Mouse (Mus musculus) forebrain, embryonic 15.5 days (tissue): ENCODE data around the gene Aldoc. TPM values are rescaled to one million over a fixed set of nuclear protein-coding genes. Genes with fewer than 3 reads are reported as not detected.

Experiments
- ATAC-seq: fragments of 200-750 bp; cut with Nextera tagmentation; replicated peaks from 2 replicates; pipeline ENCODE4 v1.8.0; 2017; ENCODE audit warnings: mild to moderate bottlenecking, moderate TSS enrichment, moderate library complexity
- H3K27ac ChIP-seq: fragments of 300-500 bp; sonication (generic); replicated peaks from 2 replicates; pipeline ENCODE4 v1.5.1; 2015; ENCODE audit warnings: mild to moderate bottlenecking, inconsistent platforms
- H3K27me3 ChIP-seq: fragments of 300-500 bp; sonication (generic); 2 replicates; pipeline ENCODE4 v1.6.1; 2015; ENCODE audit warnings: inconsistent platforms
- H3K36me3 ChIP-seq: fragments of 300-500 bp; sonication (generic); 2 replicates; pipeline ENCODE4 v1.6.1; 2015; ENCODE audit warnings: mild to moderate bottlenecking, inconsistent platforms
- H3K4me1 ChIP-seq: fragments of 300-500 bp; sonication (generic); 2 replicates; pipeline ENCODE4 v1.6.1; 2015; ENCODE audit warnings: inconsistent platforms
- H3K4me2 ChIP-seq: fragments of 300-500 bp; sonication (generic); replicated peaks from 2 replicates; pipeline ENCODE4 v1.6.1; 2015; ENCODE audit warnings: mild to moderate bottlenecking, inconsistent platforms
- H3K4me3 ChIP-seq: fragments of 300-500 bp; sonication (generic); 2 replicates; pipeline ENCODE4 v1.5.1; 2015; ENCODE audit warnings: mild to moderate bottlenecking, inconsistent platforms
- H3K9ac ChIP-seq: fragments of 300-500 bp; sonication (generic); replicated peaks from 2 replicates; pipeline ENCODE4 v1.6.1; 2015; ENCODE audit warnings: mild to moderate bottlenecking, inconsistent platforms
- H3K9me3 ChIP-seq: fragments of 300-500 bp; sonication (generic); 2 replicates; pipeline ENCODE4 v1.6.1; 2016; ENCODE audit warnings: inconsistent platforms
- WGBS: fragments of 180-500 bp; shearing (Covaris S2); methylation state at CpG from one replicate; pipeline ENCODE4 v1.1.7; 2015; ENCODE audit warnings: mixed read lengths; 5-methylcytosine and 5-hydroxymethylcytosine counted together
- polyA plus RNA-seq: library from polyadenylated mRNA; unstranded; fragments of >200 nt; fragmentation: Nextera tagmentation; extraction: Ambion mirVana; gene quantifications from 2 replicates; pipeline ENCODE4 v1.2.1, GENCODE M21; 2015

Gene Aldoc
- polyA plus RNA-seq, 1 experiment from 2014 or later = 167 TPM

DNA sequence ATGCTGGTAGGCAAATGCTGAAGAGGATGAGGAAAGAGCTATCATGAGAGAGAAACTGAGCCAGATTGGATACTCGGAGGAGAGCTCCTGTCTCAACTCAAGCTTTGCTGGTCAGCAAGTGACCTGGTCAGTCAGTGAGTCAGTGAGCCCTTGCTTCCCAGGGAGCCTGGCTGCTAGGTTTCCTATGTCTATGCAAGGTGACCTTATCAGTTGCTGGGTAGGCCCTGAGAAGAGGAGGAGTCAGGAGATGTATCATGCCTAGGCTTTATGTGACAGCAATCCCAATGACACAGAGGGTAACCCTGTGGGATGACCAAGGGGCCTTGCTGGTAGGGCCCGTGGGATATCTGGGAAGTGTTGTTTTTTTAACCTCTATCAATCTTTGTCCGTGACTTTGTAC lies 49.4 kb downstream of the Aldoc start:
- Histone ChIP-seq H3K9ac (no peak overlapping the region), H3K36me3 (no peaks in the 10 kb centered on the region), H3K4me3 (no peak overlapping the region), H3K9me3 (no peaks in the 10 kb centered on the region), H3K4me1 (no peaks in the 10 kb centered on the region), H3K4me2 (no peak overlapping the region), H3K27ac (no peak overlapping the region), H3K27me3 (no peaks in the 10 kb centered on the region)
- ATAC-seq = no peak
- 82% methylated on average over 3 of the region's 3 CpGs for WGBS

DNA sequence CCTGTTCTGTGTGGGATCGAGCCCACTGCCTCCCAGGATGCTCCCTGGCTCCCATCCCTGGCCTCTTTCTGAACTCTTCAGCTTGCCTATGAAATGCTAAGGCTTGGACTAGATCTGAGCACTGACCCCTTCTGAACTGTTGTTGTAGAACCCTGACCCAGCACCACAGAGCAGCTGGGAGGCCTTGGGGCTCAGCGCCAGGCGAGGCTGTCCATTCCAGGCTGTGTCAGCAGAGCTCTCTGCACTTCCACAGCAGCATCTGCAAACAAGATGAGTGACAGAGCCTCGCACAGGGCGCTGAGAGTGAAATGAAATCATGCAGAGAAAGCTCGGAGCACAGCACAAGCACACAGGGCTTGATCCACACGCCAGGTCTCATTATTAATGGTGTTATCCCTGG lies 49.8 kb downstream of the Aldoc start:
- H3K9ac ChIP-seq = no peak overlapping the region
- H3K4me3 ChIP-seq = no peak overlapping the region
- H3K27me3 ChIP-seq = no peaks in the 10 kb centered on the region
- 65% methylated on average over 7 of the region's 7 CpGs for WGBS
- H3K4me2 ChIP-seq = no peak overlapping the region
- no peaks in the 10 kb centered on the region for H3K9me3 ChIP-seq
- ATAC-seq = no peak
- no peaks in the 10 kb centered on the region for H3K36me3 ChIP-seq
- H3K4me1 ChIP-seq = no peaks in the 10 kb centered on the region
- no peak overlapping the region for H3K27ac ChIP-seq

DNA sequence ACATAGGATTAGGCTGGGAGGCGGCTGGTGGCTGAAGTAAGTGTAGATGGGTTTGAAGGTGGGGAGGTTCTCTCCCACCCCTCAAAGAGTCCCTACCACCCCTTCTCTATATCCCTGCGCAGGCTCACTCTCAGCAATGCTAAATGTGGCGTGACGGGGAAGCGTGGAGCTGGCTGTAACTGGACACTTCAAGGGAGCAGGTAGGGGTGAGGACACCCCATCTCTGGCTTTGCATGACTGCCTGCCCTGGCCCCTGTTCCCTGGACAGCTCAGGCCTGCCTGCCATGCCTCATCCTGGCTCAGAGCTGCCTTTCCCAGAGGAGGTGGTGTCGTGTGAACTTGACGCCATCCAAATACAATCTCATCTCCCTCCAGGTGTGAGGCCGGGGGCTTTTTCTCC lies 51.4 kb downstream of the Aldoc start:
- 93% methylated on average over 8 of the region's 8 CpGs for WGBS
- no peak for ATAC-seq
- no peak overlapping the region for H3K4me3 ChIP-seq
- no peak overlapping the region for H3K9ac ChIP-seq
- no peaks in the 10 kb centered on the region for H3K9me3 ChIP-seq
- no peak overlapping the region for H3K27ac ChIP-seq
- H3K36me3 ChIP-seq = no peaks in the 10 kb centered on the region
- no peaks in the 10 kb centered on the region for H3K27me3 ChIP-seq
- no peak overlapping the region for H3K4me2 ChIP-seq
- H3K4me1 ChIP-seq = no peaks in the 10 kb centered on the region

Other genes with a start within 250 kb of the Aldoc start
- gene Eral1, start 242.6 kb upstream of the Aldoc start, polyA plus RNA-seq = 33.3 TPM in 2 replicates
- gene Fam222b, start 228.3 kb upstream of the Aldoc start, polyA plus RNA-seq = 20.0 and 20.5 TPM in 2 replicates
- 121 TPM in 2 replicates for gene Traf4, start 157.4 kb upstream of the Aldoc start, polyA plus RNA-seq
- gene Nek8, start 146.3 kb upstream of the Aldoc start, polyA plus RNA-seq = 4.8 and 5.7 TPM in 2 replicates
- 4.4 and 5.0 TPM in 2 replicates for gene Tlcd1, start 146.3 kb upstream of the Aldoc start, polyA plus RNA-seq
- gene Rpl23a, start 139.4 kb upstream of the Aldoc start, polyA plus RNA-seq = 896 and 935 TPM in 2 replicates
- gene Rab34, start 134.5 kb upstream of the Aldoc start, polyA plus RNA-seq = 55.9 and 56.3 TPM in 2 replicates
- 1.3 TPM in 2 replicates for gene Proca1, start 129.6 kb upstream of the Aldoc start, polyA plus RNA-seq
- gene Sdf2, start 77.2 kb upstream of the Aldoc start, polyA plus RNA-seq = 66.7 and 69.4 TPM in 2 replicates
- gene Supt6, start 77.0 kb upstream of the Aldoc start, polyA plus RNA-seq = 29.0 and 29.4 TPM in 2 replicates
- gene 2610507B11Rik, start 61.2 kb upstream of the Aldoc start, polyA plus RNA-seq = 58.5 and 60.5 TPM in 2 replicates
- 0.17 and 0.27 TPM in 2 replicates for gene BC030499, start 32.1 kb upstream of the Aldoc start, polyA plus RNA-seq
- gene Spag5, start 21.4 kb upstream of the Aldoc start, polyA plus RNA-seq = 23.2 and 26.1 TPM in 2 replicates
- gene Pigs, start 5.4 kb downstream of the Aldoc start, polyA plus RNA-seq = 56.7 and 59.8 TPM in 2 replicates
- 78.9 and 82.4 TPM in 2 replicates for gene Unc119, start 20.5 kb downstream of the Aldoc start, polyA plus RNA-seq
- gene Foxn1, start 63.6 kb downstream of the Aldoc start, polyA plus RNA-seq = not detected in 2 replicates
- not detected in 2 replicates for gene Slc13a2, start 99.2 kb downstream of the Aldoc start, polyA plus RNA-seq
- 20.2 and 21.7 TPM in 2 replicates for gene Slc46a1, start 142.7 kb downstream of the Aldoc start, polyA plus RNA-seq
- 48.3 and 54.8 TPM in 2 replicates for gene Sarm1, start 174.8 kb downstream of the Aldoc start, polyA plus RNA-seq
- 69.0 and 76.3 TPM in 2 replicates for gene Vtn, start 176.1 kb downstream of the Aldoc start, polyA plus RNA-seq
- gene Sebox, start 180.5 kb downstream of the Aldoc start, polyA plus RNA-seq = 0.41 TPM in 1 of 2 replicates, not detected in the other
- gene Tmem199, start 189.2 kb downstream of the Aldoc start, polyA plus RNA-seq = 86.1 and 86.7 TPM in 2 replicates
- gene Poldip2, start 189.2 kb downstream of the Aldoc start, polyA plus RNA-seq = 205 and 217 TPM in 2 replicates
- gene Tnfaip1, start 213.4 kb downstream of the Aldoc start, polyA plus RNA-seq = 66.8 and 67.1 TPM in 2 replicates
- gene Ift20, start 213.4 kb downstream of the Aldoc start, polyA plus RNA-seq = 112 and 113 TPM in 2 replicates
- 30.4 and 35.2 TPM in 2 replicates for gene Tmem97, start 227.8 kb downstream of the Aldoc start, polyA plus RNA-seq